Mouse (Mus musculus): ENCODE measurements around the gene Zfp607a.
"Not testable (repeated sequence)": the region's sequence is repeated elsewhere in the genome, so short reads cannot be mapped to it uniquely, and the experiment has no call there.

Gene Zfp607a

GRCm38 (mm10) chr7:27857227-27857626 lies at the start of gene Zfp607a:
TSS of gene Zfp607a (plus strand) at chr7:27857527.
- no peak for DNase-seq (ENCODE audit: low spot score in 2 of 2)

- DNase-seq (ENCODE audit: low spot score in 2 of 2), result no peak
These were observed 38.7 kb upstream of the Zfp607a start for GRCm38 (mm10) chr7:27818526-27819110.

- no peak for DNase-seq (ENCODE audit: low spot score in 2 of 2)
These were observed 34.7 kb upstream of the Zfp607a start for GRCm38 (mm10) chr7:27822611-27823010.

- no peak for DNase-seq (ENCODE audit: low spot score in 2 of 2)
These were observed 23.2 kb upstream of the Zfp607a start for GRCm38 (mm10) chr7:27834131-27834530.

GRCm38 (mm10) chr7:27837896-27838295 lies 19.4 kb upstream of the Zfp607a start:
- DNase-seq (ENCODE audit: low spot score in 2 of 2), result no peak

- peak; percentile 66 to 83 for DNase-seq (ENCODE audit: low spot score in 2 of 2)
These were observed 18.7 kb upstream of the Zfp607a start, which contains the start of gene Zfp59 for GRCm38 (mm10) chr7:27838323-27839249. TSS of gene Zfp59 (plus strand) at chr7:27838607.

GRCm38 (mm10) chr7:27839596-27839995 lies 17.7 kb upstream of the Zfp607a start:
- no peak for DNase-seq (ENCODE audit: low spot score in 2 of 2)

- no peak for DNase-seq (ENCODE audit: low spot score in 2 of 2)
These were observed 17.2 kb upstream of the Zfp607a start for GRCm38 (mm10) chr7:27840104-27840503.

GRCm38 (mm10) chr7:27859301-27860251 lies 2.2 kb downstream of the Zfp607a start:
- no peak for DNase-seq (ENCODE audit: low spot score in 2 of 2)

- DNase-seq (ENCODE audit: low spot score in 2 of 2), result peak in 1 of 2 experiments; percentile 34
These were observed 3.3 kb downstream of the Zfp607a start for GRCm38 (mm10) chr7:27860396-27861235.

GRCm38 (mm10) chr7:27862578-27862977 lies 5.3 kb downstream of the Zfp607a start:
- not testable (repeated sequence) for DNase-seq (ENCODE audit: low spot score in 2 of 2)

- DNase-seq (ENCODE audit: low spot score in 2 of 2), result no peak
These were observed 24.4 kb downstream of the Zfp607a start for GRCm38 (mm10) chr7:27881721-27882120.

GRCm38 (mm10) chr7:27900601-27901000 lies 43.3 kb downstream of the Zfp607a start:
- no peak for DNase-seq (ENCODE audit: low spot score in 2 of 2)

- no peak for DNase-seq (ENCODE audit: low spot score in 2 of 2)
These were observed 47.9 kb downstream of the Zfp607a start for GRCm38 (mm10) chr7:27905061-27905848.

GRCm38 (mm10) chr7:27910952-27911351 lies 53.6 kb downstream of the Zfp607a start:
- DNase-seq (ENCODE audit: low spot score in 2 of 2), result not testable (repeated sequence)

- not testable (repeated sequence) for DNase-seq (ENCODE audit: low spot score in 2 of 2)
These were observed 69.7 kb downstream of the Zfp607a start for GRCm38 (mm10) chr7:27927041-27927440.

- peak; percentile 41 to 58 for DNase-seq (ENCODE audit: low spot score in 2 of 2)
These were observed 71.7 kb downstream of the Zfp607a start, which contains the start of gene Zfp974 for GRCm38 (mm10) chr7:27928818-27929695. TSS of gene Zfp974 (minus strand) at chr7:27929460.

Measured in cerebellum, postnatal 4 days (tissue).